Mouse (Mus musculus): ENCODE results near the gene Tnnc2. TPM values are rescaled to one million over a fixed set of nuclear protein-coding genes. Genes with fewer than 3 reads are reported as not detected.
A peak's percentile ranks its signal among the peaks of the same experiment; 100 is the strongest.
"Not testable (repeated sequence)": the region's sequence is repeated elsewhere in the genome, so short reads cannot be mapped to it uniquely, and the experiment has no call there.

Tnnc2 gene
- total RNA-seq, 2 experiments from 2014 or later = 1.1 TPM; not detected in 1

DNA sequence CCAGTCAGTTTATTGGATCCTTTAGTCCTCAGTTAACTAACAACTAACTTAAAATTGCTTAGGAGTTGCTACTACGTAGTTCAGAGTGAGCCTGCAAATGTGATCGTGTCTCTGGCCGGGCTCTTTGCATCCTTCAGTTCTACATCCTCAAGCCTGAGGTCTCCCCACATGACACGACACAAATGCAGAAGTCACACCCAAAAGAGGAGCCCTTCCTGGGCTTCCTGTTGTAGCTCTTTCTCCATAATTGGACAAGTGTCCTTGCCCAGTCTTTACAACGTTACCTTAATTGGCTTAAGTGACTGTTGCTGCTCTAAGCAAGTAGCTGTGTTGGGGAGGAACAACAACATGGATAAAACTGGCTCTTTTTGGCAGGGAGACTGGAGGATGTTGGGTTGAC is 35.6 kb upstream of the Tnnc2 start:
- TF ChIP-seq CTCF (IDR thresholded peaks at IDR 0.05) = no peak
- Histone ChIP-seq H3K27ac (no peak overlapping the region), H3K4me3 (no peak overlapping the region)
- DNase-seq (ENCODE audit: extremely low spot score in 1 of 2, low spot score in 2 of 2) = no peak
- intact Hi-C loops (cut with DNase I) = no loop called here

DNA sequence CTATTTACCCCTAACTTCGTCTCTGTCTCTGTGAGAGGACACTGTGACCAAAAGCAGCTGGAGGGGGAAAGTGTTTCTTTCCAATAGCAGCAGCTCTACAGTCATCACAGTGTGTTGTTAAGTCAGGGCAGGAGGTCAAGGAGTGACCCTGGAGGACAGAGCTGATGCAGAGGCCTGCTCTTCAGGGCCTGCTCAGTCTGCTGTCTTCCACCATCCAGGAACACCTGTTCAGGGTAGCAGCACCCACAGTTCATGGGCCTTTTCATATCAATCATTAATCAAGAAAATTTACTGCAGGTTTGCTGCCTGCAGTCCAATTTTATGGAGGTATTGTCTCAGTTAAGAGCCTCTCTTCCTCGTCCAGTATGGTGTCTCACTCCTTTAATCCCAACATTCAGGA is 33.8 kb upstream of the Tnnc2 start:
- Histone ChIP-seq H3K27ac (no peak overlapping the region), H3K4me3 (no peak overlapping the region)
- TF ChIP-seq CTCF (IDR thresholded peaks at IDR 0.05) = no peak
- intact Hi-C loops (cut with DNase I) = no loop called here
- no peak for DNase-seq (ENCODE audit: extremely low spot score in 1 of 2, low spot score in 2 of 2)

- no peak overlapping the region for H3K4me3 ChIP-seq
- TF ChIP-seq CTCF (IDR thresholded peaks at IDR 0.05) = no peak
- H3K27ac ChIP-seq = no peak overlapping the region
- intact Hi-C loops (cut with DNase I) = no loop called here
- no peak for DNase-seq (ENCODE audit: extremely low spot score in 1 of 2, low spot score in 2 of 2)
Observed at GRCm38 (mm10) chr2:164806614-164807013, 26.8 kb upstream of the Tnnc2 start.

DNA sequence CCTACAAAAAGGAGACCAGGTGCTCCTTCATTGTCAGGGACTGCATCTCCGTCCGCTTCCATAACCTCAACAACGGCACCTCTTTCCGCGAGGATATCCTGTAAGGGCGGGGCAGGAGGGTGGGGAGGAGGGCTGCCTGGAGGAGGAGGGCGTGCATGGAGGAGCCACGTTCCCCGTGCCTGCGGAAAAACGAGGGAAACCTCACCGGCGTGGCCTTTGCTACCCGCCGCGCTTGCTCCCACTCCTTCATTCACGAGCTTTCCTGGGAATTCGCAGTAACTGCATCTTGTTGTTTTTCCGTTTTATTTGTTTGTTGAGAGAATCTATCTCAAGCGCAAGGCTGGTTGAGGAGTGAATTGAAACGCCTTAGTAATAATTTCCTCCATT is 25.6 kb upstream of the Tnnc2 start:
- intact Hi-C loops (cut with DNase I) = loop anchor here (2.0 kb wide), 1 partner anchor 17 kb away; the partner anchor contains the start of gene Zswim1
- no peak for TF ChIP-seq CTCF (IDR thresholded peaks at IDR 0.05)
- H3K27ac ChIP-seq = peak overlapping the region; percentile 88
- H3K4me3 ChIP-seq = peak overlapping the region; percentile 77
- peak in 1 of 2 experiments; percentile 32 for DNase-seq (ENCODE audit: extremely low spot score in 1 of 2, low spot score in 2 of 2)

DNA sequence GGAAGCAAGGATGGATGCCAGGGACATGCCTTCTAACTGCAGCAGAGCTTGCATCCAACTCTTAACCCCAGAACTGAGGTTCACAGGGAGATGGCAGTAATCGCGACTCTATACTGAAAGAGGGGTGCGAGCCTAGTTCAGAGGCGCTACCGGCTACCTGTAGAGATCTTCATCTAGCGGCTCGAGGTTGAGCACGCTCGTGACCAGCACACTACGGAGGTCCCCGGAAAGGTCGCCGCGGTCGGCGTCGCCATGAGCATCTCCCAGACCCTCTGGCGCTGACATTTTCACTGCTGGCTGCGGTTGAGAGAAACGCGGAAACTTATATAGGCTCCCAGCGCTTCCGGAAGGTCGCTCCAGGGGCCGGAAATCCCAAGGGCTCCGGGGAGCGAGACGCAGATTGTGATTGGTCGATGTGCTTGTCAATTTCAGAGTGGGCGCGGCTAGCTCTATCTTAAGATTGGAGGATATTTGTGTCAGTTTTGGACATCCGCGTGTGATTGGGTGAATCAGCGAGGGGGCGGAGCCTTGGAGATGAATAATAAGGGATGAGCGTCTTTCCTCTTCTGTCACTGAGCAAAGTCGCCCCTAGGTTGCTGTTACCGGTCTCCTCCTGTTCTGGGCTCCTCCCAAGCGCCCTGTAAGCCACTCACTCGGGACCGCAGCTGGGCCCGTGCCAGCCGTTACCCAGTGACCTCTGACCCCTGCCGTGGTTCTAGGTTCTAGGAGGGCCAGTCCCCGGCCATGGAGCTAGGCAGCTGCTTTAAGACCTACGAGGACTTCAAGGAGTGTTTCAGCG is 25.0 kb upstream of the Tnnc2 start, which contains the start of the genes Acot8 and Zswim3:
Acot8 (minus strand) TSS at position 350 of the 799 bp plus-strand sequence.
Zswim3 (plus strand) TSS at position 566 of the 799 bp plus-strand sequence.
- Histone ChIP-seq H3K27ac (peak within 1 kb of the TSS; percentile 88), H3K4me3 (peak within 1 kb of the TSS; percentile 77)
- peak; percentile 97 to 98 for DNase-seq (ENCODE audit: extremely low spot score in 1 of 2, low spot score in 2 of 2)
- intact Hi-C loops (cut with DNase I) = loop anchor here (2.0 kb wide), 1 partner anchor 18 kb away; the partner anchor contains the start of gene Zswim1
- TF ChIP-seq CTCF (IDR thresholded peaks at IDR 0.05) = no peak; the same call in 1 of the 2 replicates

DNA sequence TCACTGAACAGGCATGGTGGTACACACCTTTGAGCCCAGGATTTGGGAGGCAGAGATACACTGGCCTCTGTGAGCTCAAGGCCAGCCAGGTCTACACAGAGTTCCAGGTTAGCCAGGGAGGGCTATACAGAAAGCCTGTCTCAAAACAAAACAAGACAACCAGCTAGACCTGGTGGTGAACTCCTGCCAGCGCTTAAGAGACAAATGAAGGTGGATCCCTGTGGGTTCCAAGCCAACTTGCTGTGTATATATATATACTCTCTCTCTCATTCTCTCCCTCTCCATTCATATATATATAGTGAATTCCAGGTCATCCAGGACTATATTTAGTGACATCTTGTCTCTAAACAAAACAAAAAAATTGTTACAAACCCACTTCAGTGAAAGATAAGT is 24.1 kb upstream of the Tnnc2 start:
- intact Hi-C loops (cut with DNase I) = loop anchor here (2.0 kb wide), 1 partner anchor 19 kb away; the partner anchor contains the start of gene Zswim1
- no peak for DNase-seq (ENCODE audit: extremely low spot score in 1 of 2, low spot score in 2 of 2)
- TF ChIP-seq CTCF (IDR thresholded peaks at IDR 0.05) = no peak; the same call in 1 of the 2 replicates
- peak overlapping the region; percentile 77 for H3K4me3 ChIP-seq
- H3K27ac ChIP-seq = no peak overlapping the region

DNA sequence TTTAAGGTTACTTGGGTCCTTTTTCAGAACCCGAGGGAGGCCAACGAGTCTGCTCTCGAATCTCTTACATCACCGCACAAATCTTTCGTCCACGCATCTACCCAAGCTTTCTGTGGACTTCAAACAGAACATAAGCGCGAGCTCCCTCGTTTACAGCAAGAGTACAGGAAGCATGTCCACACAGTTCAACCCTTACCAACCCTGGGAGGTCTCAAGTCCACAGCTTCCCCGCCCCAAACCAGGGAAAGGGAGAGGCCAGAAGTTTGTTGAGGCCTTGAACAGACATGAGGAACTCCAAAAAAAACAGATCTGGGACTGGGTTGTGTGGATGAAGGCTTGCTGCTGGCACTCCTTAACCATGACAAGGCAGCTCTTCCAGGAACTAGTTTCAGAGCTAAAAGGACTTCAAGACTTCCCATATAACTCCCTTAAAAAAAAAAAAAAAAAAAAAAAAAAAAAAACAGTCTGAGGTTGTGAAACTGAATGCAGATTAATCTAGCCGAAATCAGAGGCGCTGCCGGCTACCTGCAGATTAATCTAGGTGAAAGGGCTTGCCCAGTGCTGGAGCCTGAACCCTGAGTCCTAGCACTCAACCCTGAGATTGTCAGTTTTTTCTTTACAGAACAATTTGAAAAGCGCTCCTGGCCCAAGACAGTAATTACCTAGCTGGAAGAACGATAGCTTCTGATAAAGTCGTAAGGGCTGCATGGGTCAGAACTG is 23.6 kb upstream of the Tnnc2 start:
- no peak for DNase-seq (ENCODE audit: extremely low spot score in 1 of 2, low spot score in 2 of 2)
- H3K4me3 ChIP-seq = peak overlapping the region; percentile 77

DNA sequence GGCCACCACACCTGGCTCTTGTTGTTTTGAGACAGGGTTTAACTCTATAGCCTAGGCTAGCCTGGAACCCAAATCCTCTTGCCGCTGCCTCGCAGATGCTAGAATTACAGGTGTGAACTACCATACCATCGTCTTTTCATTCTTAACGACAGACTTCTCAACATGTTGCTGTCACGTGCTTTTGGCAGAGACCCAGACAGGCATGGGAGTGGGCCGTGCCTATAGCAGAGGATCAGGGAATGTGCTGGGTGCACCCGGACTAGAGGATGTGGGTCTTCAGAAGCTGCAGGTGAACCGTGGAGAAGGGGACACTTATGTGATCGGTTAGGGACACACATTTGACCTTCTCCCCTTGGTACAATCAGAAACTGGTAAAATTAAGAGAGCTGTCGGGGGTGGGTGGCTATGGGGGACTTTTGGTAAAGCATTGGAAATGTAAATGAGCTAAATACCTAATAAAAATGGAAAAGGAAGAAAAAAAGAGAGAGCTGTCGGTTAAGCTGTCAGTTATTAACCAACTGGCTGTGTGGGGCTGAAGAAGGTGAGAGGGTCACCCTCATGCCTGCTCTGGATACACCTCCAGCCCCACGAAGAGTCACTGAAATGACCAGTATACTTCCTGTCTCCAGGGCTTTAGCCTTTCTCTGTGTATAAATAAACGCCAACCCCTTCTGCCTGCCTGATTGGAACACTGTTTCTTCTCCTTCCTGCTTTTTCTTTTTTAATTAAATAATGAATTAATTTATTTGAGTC is 20.7 kb upstream of the Tnnc2 start:
- no peak for TF ChIP-seq CTCF (IDR thresholded peaks at IDR 0.05)
- intact Hi-C loops (cut with DNase I) = no loop called here
- H3K27ac ChIP-seq = no peak overlapping the region
- H3K4me3 ChIP-seq = no peak overlapping the region
- no peak for DNase-seq (ENCODE audit: extremely low spot score in 1 of 2, low spot score in 2 of 2)

More for the DNA sequence above, 23.6 kb upstream of the Tnnc2 start:
- no peak for TF ChIP-seq CTCF (IDR thresholded peaks at IDR 0.05)
- H3K27ac ChIP-seq = no peak overlapping the region
- intact Hi-C loops (cut with DNase I) = no loop called here

GRCm38 (mm10) chr2:164798554-164798953 is 18.8 kb upstream of the Tnnc2 start:
- intact Hi-C loops (cut with DNase I); H3K4me3 ChIP-seq; DNase-seq (ENCODE audit: extremely low spot score in 1 of 2, low spot score in 2 of 2); H3K27ac ChIP-seq: not testable (repeated sequence)
- peak; percentile 44 for TF ChIP-seq CTCF (IDR thresholded peaks at IDR 0.05)

- no peak overlapping the region for H3K27ac ChIP-seq
- no peak overlapping the region for H3K4me3 ChIP-seq
- no peak for TF ChIP-seq CTCF (IDR thresholded peaks at IDR 0.05)
- intact Hi-C loops (cut with DNase I) = no loop called here
- no peak for DNase-seq (ENCODE audit: extremely low spot score in 1 of 2, low spot score in 2 of 2)
Observed at GRCm38 (mm10) chr2:164795868-164796267, 16.1 kb upstream of the Tnnc2 start.

- DNase-seq (ENCODE audit: extremely low spot score in 1 of 2, low spot score in 2 of 2) = peak; percentile 75 to 80
- TF ChIP-seq CTCF (IDR thresholded peaks at IDR 0.05) = peak; percentile 91
- H3K4me3 ChIP-seq = no peak overlapping the region
- intact Hi-C loops (cut with DNase I) = no loop called here
- no peak overlapping the region for H3K27ac ChIP-seq
Observed at GRCm38 (mm10) chr2:164794293-164794692, 14.5 kb upstream of the Tnnc2 start.
